Mouse (Mus musculus) erythroblast, embryonic 14.5 days (primary cell): ENCODE data around the gene Zkscan1. TPM values are rescaled to one million over a fixed set of nuclear protein-coding genes. Genes with fewer than 3 reads are reported as not detected.

Experiments
- H3K27me3 ChIP-seq: 2 replicates; pipeline ENCODE4 v1.6.1; 2012; ENCODE audit warnings: inconsistent platforms; ENCODE audit not compliant: control insufficient read depth
- H3K36me3 ChIP-seq: 2 replicates; pipeline ENCODE4 v1.6.1; 2012; ENCODE audit warnings: mild to moderate bottlenecking, inconsistent platforms; ENCODE audit not compliant: control insufficient read depth
- H3K4me1 ChIP-seq: 2 replicates; pipeline ENCODE4 v1.6.1; 2012; ENCODE audit warnings: inconsistent platforms; ENCODE audit not compliant: control insufficient read depth
- H3K4me3 ChIP-seq: replicated peaks from 2 replicates; pipeline ENCODE3; 2012; ENCODE audit warnings: moderate library complexity, mild to moderate bottlenecking, inconsistent platforms
- H3K9me3 ChIP-seq: 2 replicates; pipeline ENCODE4 v1.6.1; 2012; ENCODE audit warnings: low read length, inconsistent platforms, mixed read lengths; ENCODE audit not compliant: control insufficient read depth
- GATA1 ChIP-seq: IDR thresholded peaks from 2 replicates; pipeline ENCODE4 v1.6.1; 2012; ENCODE audit warnings: low read length, inconsistent platforms, mixed read lengths
- TAL1 ChIP-seq: IDR thresholded peaks from 3 replicates; pipeline ENCODE4 v1.6.1; 2012; ENCODE audit warnings: low read length, inconsistent platforms, mixed read lengths
- polyA plus RNA-seq: library from polyadenylated mRNA; stranded (reverse); fragments of >175 nt; gene quantifications from 2 replicates; pipeline ENCODE4 v1.2.3, GENCODE M21; 2012

The Zkscan1 gene
- polyA plus RNA-seq, 1 experiment, result 0.02 TPM

- Histone ChIP-seq H3K9me3 (no peaks in the 10 kb centered on the region), H3K27me3 (no peaks in the 10 kb centered on the region), H3K36me3 (peaks cover 19% of the 10 kb centered on the region), H3K4me1 (peaks cover 24% of the 10 kb centered on the region), H3K4me3 (peak within 1 kb of the TSS; percentile 77)
- no peak for TF ChIP-seq TAL1
- no peak for TF ChIP-seq GATA1
Measured at GRCm38 (mm10) chr5:138155443-138155976, 70.6 kb downstream of the Zkscan1 start, which contains the start of gene Zfp113. Gene Zfp113 (minus strand): TSS chr5:138155744.

Other genes starting within 250 kb of the Zkscan1 start
- 0.03 TPM in 1 of 2 replicates, not detected in the other for gene Pilra, start 248.8 kb upstream of the Zkscan1 start, polyA plus RNA-seq
- 0.05 TPM in 1 of 2 replicates, not detected in the other for gene Pilrb1, start 227.0 kb upstream of the Zkscan1 start, polyA plus RNA-seq
- gene Pilrb2, start 213.3 kb upstream of the Zkscan1 start, polyA plus RNA-seq, result not detected in 2 replicates
- gene Cyp3a13, start 163.5 kb upstream of the Zkscan1 start, polyA plus RNA-seq, result not detected in 2 replicates
- gene Gjc3, start 122.0 kb upstream of the Zkscan1 start, polyA plus RNA-seq, result not detected in 2 replicates
- not detected in 2 replicates for gene Azgp1, start 103.6 kb upstream of the Zkscan1 start, polyA plus RNA-seq
- 0.02 TPM in 1 of 2 replicates, not detected in the other for gene Smok3a, start 63.8 kb upstream of the Zkscan1 start, polyA plus RNA-seq
- not detected in 2 replicates for gene Smok3b, start 63.7 kb upstream of the Zkscan1 start, polyA plus RNA-seq
- gene Smok3c, start 31.9 kb upstream of the Zkscan1 start, polyA plus RNA-seq, result not detected in 2 replicates
- gene Zscan21, start 31.8 kb downstream of the Zkscan1 start, polyA plus RNA-seq, result 0.10 and 0.11 TPM in 2 replicates
- gene Zfp113, start 70.7 kb downstream of the Zkscan1 start, polyA plus RNA-seq, result 0.01 and 0.04 TPM in 2 replicates
- gene Cops6, start 76.0 kb downstream of the Zkscan1 start, polyA plus RNA-seq, result 8.2 and 11.5 TPM in 2 replicates
- gene Ap4m1, start 86.9 kb downstream of the Zkscan1 start, polyA plus RNA-seq, result 1.1 and 1.7 TPM in 2 replicates
- 7.1 and 11.5 TPM in 2 replicates for gene Mcm7, start 87.3 kb downstream of the Zkscan1 start, polyA plus RNA-seq
- gene Taf6, start 102.4 kb downstream of the Zkscan1 start, polyA plus RNA-seq, result 2.8 and 3.9 TPM in 2 replicates
- gene Cnpy4, start 102.4 kb downstream of the Zkscan1 start, polyA plus RNA-seq, result 0.28 and 0.30 TPM in 2 replicates
- gene Mblac1, start 109.2 kb downstream of the Zkscan1 start, polyA plus RNA-seq, result 0.12 and 0.31 TPM in 2 replicates
- gene Nxpe5, start 140.8 kb downstream of the Zkscan1 start, polyA plus RNA-seq, result not detected in 2 replicates
- gene Lamtor4, start 170.4 kb downstream of the Zkscan1 start, polyA plus RNA-seq, result 2.2 and 2.3 TPM in 2 replicates
- gene BC037034, start 178.9 kb downstream of the Zkscan1 start, polyA plus RNA-seq, result 2.4 and 2.9 TPM in 2 replicates
- not detected in 2 replicates for gene Gal3st4, start 187.8 kb downstream of the Zkscan1 start, polyA plus RNA-seq
- gene Gm43720, start 194.9 kb downstream of the Zkscan1 start, polyA plus RNA-seq, result not detected in 2 replicates
- 0.06 and 0.07 TPM in 2 replicates for gene Gpc2, start 194.9 kb downstream of the Zkscan1 start, polyA plus RNA-seq
- gene Stag3, start 195.2 kb downstream of the Zkscan1 start, polyA plus RNA-seq, result 3.2 and 4.9 TPM in 2 replicates